Mouse (Mus musculus): ENCODE data around the gene Tppp. TPM values are rescaled to one million over a fixed set of nuclear protein-coding genes. Genes with fewer than 3 reads are reported as not detected.

Tppp gene
- polyA plus RNA-seq, 1 experiment: 7.0 TPM

- no peak overlapping the region for H3K4me3 ChIP-seq (ENCODE audit: control insufficient read depth, insufficient read depth, low read length)
- peaks cover 4% of the 10 kb centered on the region; the same call in 1 of the 2 replicates for H3K4me1 ChIP-seq (replicated peaks; ENCODE audit: control insufficient read depth, insufficient read depth, low read length)
- no peak overlapping the region for H3K27ac ChIP-seq (ENCODE audit: control insufficient read depth, insufficient read depth, low read length)
- TF ChIP-seq POLR2A (IDR thresholded peaks at IDR 0.05; ENCODE audit: control insufficient read depth, extremely low read depth, insufficient read depth, low read length, poor library complexity): no peak
- TF ChIP-seq CTCF (IDR thresholded peaks at IDR 0.05; ENCODE audit: borderline replicate concordance, control insufficient read depth, extremely low read depth, insufficient read depth, low read length, poor library complexity): no peak
- no peaks in the 10 kb centered on the region for H3K36me3 ChIP-seq (ENCODE audit: control insufficient read depth, insufficient read depth, low read length)
- WGBS: 72% methylated on average over 4 of the region's 4 CpGs
- H3K27me3 ChIP-seq (ENCODE audit: control insufficient read depth, insufficient read depth, low read length): no peaks in the 10 kb centered on the region
- no peak for DNase-seq
These were observed 16.2 kb downstream of the Tppp start for GRCm38 (mm10) chr13:74025151-74026081.

- peak; percentile 14 for DNase-seq
- Histone ChIP-seq H3K4me1 (replicated peaks; ENCODE audit: control insufficient read depth, insufficient read depth, low read length) (peaks cover 4% of the 10 kb centered on the region; the same call in 1 of the 2 replicates), H3K27me3 (ENCODE audit: control insufficient read depth, insufficient read depth, low read length) (no peaks in the 10 kb centered on the region), H3K36me3 (ENCODE audit: control insufficient read depth, insufficient read depth, low read length) (no peaks in the 10 kb centered on the region), H3K27ac (ENCODE audit: control insufficient read depth, insufficient read depth, low read length) (no peak overlapping the region; the same call in 1 of the 2 replicates), H3K4me3 (ENCODE audit: control insufficient read depth, insufficient read depth, low read length) (no peak overlapping the region)
- WGBS: 50% methylated on average over 2 of the region's 2 CpGs
- peak; percentile 56; the same call in 1 of the 2 replicates for TF ChIP-seq CTCF (IDR thresholded peaks at IDR 0.05; ENCODE audit: borderline replicate concordance, control insufficient read depth, extremely low read depth, insufficient read depth, low read length, poor library complexity)
- TF ChIP-seq POLR2A (IDR thresholded peaks at IDR 0.05; ENCODE audit: control insufficient read depth, extremely low read depth, insufficient read depth, low read length, poor library complexity): no peak
These were observed 17.0 kb downstream of the Tppp start for GRCm38 (mm10) chr13:74026215-74026614.

- no peak for TF ChIP-seq CTCF (IDR thresholded peaks at IDR 0.05; ENCODE audit: borderline replicate concordance, control insufficient read depth, extremely low read depth, insufficient read depth, low read length, poor library complexity)
- TF ChIP-seq POLR2A (IDR thresholded peaks at IDR 0.05; ENCODE audit: control insufficient read depth, extremely low read depth, insufficient read depth, low read length, poor library complexity): no peak
- no peak for DNase-seq
- H3K4me1 ChIP-seq (replicated peaks; ENCODE audit: control insufficient read depth, insufficient read depth, low read length): peaks cover 4% of the 10 kb centered on the region; the same call in 1 of the 2 replicates
- no peak overlapping the region for H3K27ac ChIP-seq (ENCODE audit: control insufficient read depth, insufficient read depth, low read length)
- no peaks in the 10 kb centered on the region for H3K27me3 ChIP-seq (ENCODE audit: control insufficient read depth, insufficient read depth, low read length)
- no peaks in the 10 kb centered on the region for H3K36me3 ChIP-seq (ENCODE audit: control insufficient read depth, insufficient read depth, low read length)
- no peak overlapping the region for H3K4me3 ChIP-seq (ENCODE audit: control insufficient read depth, insufficient read depth, low read length)
- WGBS: 95% methylated on average over 2 of the region's 2 CpGs
These were observed 18.9 kb downstream of the Tppp start for GRCm38 (mm10) chr13:74028116-74028515.

GRCm38 (mm10) chr13:74029013-74029412 is 19.8 kb downstream of the Tppp start:
- Histone ChIP-seq H3K4me3 (ENCODE audit: control insufficient read depth, insufficient read depth, low read length) (no peak overlapping the region), H3K27me3 (ENCODE audit: control insufficient read depth, insufficient read depth, low read length) (no peaks in the 10 kb centered on the region), H3K36me3 (ENCODE audit: control insufficient read depth, insufficient read depth, low read length) (no peaks in the 10 kb centered on the region), H3K4me1 (replicated peaks; ENCODE audit: control insufficient read depth, insufficient read depth, low read length) (peaks cover 4% of the 10 kb centered on the region; the same call in 1 of the 2 replicates), H3K27ac (ENCODE audit: control insufficient read depth, insufficient read depth, low read length) (no peak overlapping the region)
- WGBS: 64% methylated on average over 2 of the region's 2 CpGs
- TF ChIP-seq POLR2A (IDR thresholded peaks at IDR 0.05; ENCODE audit: control insufficient read depth, extremely low read depth, insufficient read depth, low read length, poor library complexity): no peak
- TF ChIP-seq CTCF (IDR thresholded peaks at IDR 0.05; ENCODE audit: borderline replicate concordance, control insufficient read depth, extremely low read depth, insufficient read depth, low read length, poor library complexity): no peak
- DNase-seq: no peak

- no peak for DNase-seq
- H3K36me3 ChIP-seq (ENCODE audit: control insufficient read depth, insufficient read depth, low read length): no peaks in the 10 kb centered on the region
- H3K4me1 ChIP-seq (replicated peaks; ENCODE audit: control insufficient read depth, insufficient read depth, low read length): no peaks in the 10 kb centered on the region
- H3K27me3 ChIP-seq (ENCODE audit: control insufficient read depth, insufficient read depth, low read length): no peaks in the 10 kb centered on the region
- TF ChIP-seq POLR2A (IDR thresholded peaks at IDR 0.05; ENCODE audit: control insufficient read depth, extremely low read depth, insufficient read depth, low read length, poor library complexity) (no peak), CTCF (IDR thresholded peaks at IDR 0.05; ENCODE audit: borderline replicate concordance, control insufficient read depth, extremely low read depth, insufficient read depth, low read length, poor library complexity) (no peak)
- no peak overlapping the region for H3K27ac ChIP-seq (ENCODE audit: control insufficient read depth, insufficient read depth, low read length)
- H3K4me3 ChIP-seq (ENCODE audit: control insufficient read depth, insufficient read depth, low read length): no peak overlapping the region
- 97% methylated on average over 7 of the region's 7 CpGs for WGBS
These were observed 21.5 kb downstream of the Tppp start for GRCm38 (mm10) chr13:74030691-74031090.

GRCm38 (mm10) chr13:74031133-74031532 is 21.9 kb downstream of the Tppp start:
- WGBS: 93% methylated on average over 8 of the region's 8 CpGs
- no peak overlapping the region for H3K27ac ChIP-seq (ENCODE audit: control insufficient read depth, insufficient read depth, low read length)
- TF ChIP-seq POLR2A (IDR thresholded peaks at IDR 0.05; ENCODE audit: control insufficient read depth, extremely low read depth, insufficient read depth, low read length, poor library complexity) (no peak), CTCF (IDR thresholded peaks at IDR 0.05; ENCODE audit: borderline replicate concordance, control insufficient read depth, extremely low read depth, insufficient read depth, low read length, poor library complexity) (no peak)
- H3K4me3 ChIP-seq (ENCODE audit: control insufficient read depth, insufficient read depth, low read length): no peak overlapping the region
- no peak for DNase-seq
- no peaks in the 10 kb centered on the region for H3K27me3 ChIP-seq (ENCODE audit: control insufficient read depth, insufficient read depth, low read length)
- H3K4me1 ChIP-seq (replicated peaks; ENCODE audit: control insufficient read depth, insufficient read depth, low read length): no peaks in the 10 kb centered on the region
- no peaks in the 10 kb centered on the region for H3K36me3 ChIP-seq (ENCODE audit: control insufficient read depth, insufficient read depth, low read length)
